Mouse (Mus musculus) C2C12 (cell line): ENCODE measurements at regions not wholly inside any gene's neighbourhood (a gene's known extent, or its start where the extent isn't known, plus 50 kb on each side); places are given as distances from the start of the nearest gene placed in this dataset.

Experiments
- H3K27me3 ChIP-seq: one replicate; pipeline ENCODE4 v1.6.1; 2011; ENCODE audit not compliant: control insufficient read depth, insufficient read depth, insufficient read length
- H3K36me3 ChIP-seq: one replicate; pipeline ENCODE4 v1.6.1; 2011; ENCODE audit not compliant: control insufficient read depth, insufficient read depth
- H3K4me3 ChIP-seq: one replicate; pipeline ENCODE4 v1.5.1; 2011; ENCODE audit warnings: mild to moderate bottlenecking, control low read depth; ENCODE audit not compliant: poor library complexity, insufficient read depth, severe bottlenecking
- H3K79me2 ChIP-seq: one replicate; pipeline ENCODE4 v1.6.1; 2011; ENCODE audit not compliant: control insufficient read depth, insufficient read depth
- H3K79me3 ChIP-seq: one replicate; pipeline ENCODE4 v1.6.1; 2011; ENCODE audit warnings: low read depth, control low read depth
- H3ac ChIP-seq: one replicate; pipeline ENCODE3; 2011; ENCODE audit warnings: low read depth; ENCODE audit not compliant: control insufficient read depth, insufficient read length
- CEBPB ChIP-seq: IDR thresholded peaks from one replicate; pipeline ENCODE4 v1.6.1; 2011; ENCODE audit warnings: low read depth, mild to moderate bottlenecking, control low read depth, moderate library complexity
- CTCF ChIP-seq: IDR thresholded peaks from one replicate; pipeline ENCODE4 v1.5.1; 2011; ENCODE audit not compliant: control insufficient read depth, insufficient read depth, insufficient read length
- FOSL1 ChIP-seq: IDR thresholded peaks from one replicate; pipeline ENCODE4 v1.8.0; 2011; ENCODE audit warnings: mild to moderate bottlenecking, low read length; ENCODE audit not compliant: poor library complexity, insufficient read depth, severe bottlenecking
- MAX ChIP-seq: IDR thresholded peaks from one replicate; pipeline ENCODE4 v1.6.1; 2011; ENCODE audit warnings: mild to moderate bottlenecking, control low read depth
- MYOD1 ChIP-seq: IDR thresholded peaks from one replicate; pipeline ENCODE4 v1.6.1; 2011; ENCODE audit warnings: low read depth; ENCODE audit not compliant: control insufficient read depth, insufficient read length
- MYOG ChIP-seq: IDR thresholded peaks from one replicate; pipeline ENCODE4 v1.6.1; 2011; ENCODE audit not compliant: control insufficient read depth, insufficient read length; ENCODE audit errors: extremely low read depth
- USF1 ChIP-seq: IDR thresholded peaks from one replicate; pipeline ENCODE4 v1.6.1; 2011; ENCODE audit warnings: low read depth, mild to moderate bottlenecking, control low read depth, moderate library complexity

DNA sequence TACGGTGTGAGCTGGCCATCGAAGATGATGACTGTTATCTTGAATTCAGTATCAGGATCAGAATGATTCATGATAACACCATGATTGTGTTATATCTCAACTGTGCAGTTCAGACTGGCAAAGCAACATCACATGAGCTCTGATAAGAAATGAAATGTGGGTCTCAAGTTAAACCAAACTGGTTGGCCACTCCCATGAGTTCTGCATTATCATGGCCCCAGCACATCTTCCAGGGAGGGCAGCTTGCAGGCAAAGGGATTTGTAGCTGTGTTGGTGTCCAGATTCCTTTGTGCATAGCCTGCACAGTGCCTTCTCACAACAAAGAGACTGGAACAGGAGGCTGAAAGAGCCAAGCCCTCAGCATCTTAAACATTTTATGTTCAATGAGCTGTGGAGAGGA, 736.7 kb upstream of the Sox9 start:
- Histone ChIP-seq H3K27me3 (no peaks in the 10 kb centered on the region), H3ac (no peak overlapping the region), H3K79me2 (no peaks in the 10 kb centered on the region), H3K36me3 (no peaks in the 10 kb centered on the region), H3K4me3 (no peak overlapping the region), H3K79me3 (no peaks in the 10 kb centered on the region)
- no peak for TF ChIP-seq FOSL1
- TF ChIP-seq MYOD1 = no peak
- TF ChIP-seq CEBPB = no peak
- no peak for TF ChIP-seq MAX
- no peak for TF ChIP-seq CTCF
- TF ChIP-seq MYOG = no peak
- TF ChIP-seq USF1 = no peak

DNA sequence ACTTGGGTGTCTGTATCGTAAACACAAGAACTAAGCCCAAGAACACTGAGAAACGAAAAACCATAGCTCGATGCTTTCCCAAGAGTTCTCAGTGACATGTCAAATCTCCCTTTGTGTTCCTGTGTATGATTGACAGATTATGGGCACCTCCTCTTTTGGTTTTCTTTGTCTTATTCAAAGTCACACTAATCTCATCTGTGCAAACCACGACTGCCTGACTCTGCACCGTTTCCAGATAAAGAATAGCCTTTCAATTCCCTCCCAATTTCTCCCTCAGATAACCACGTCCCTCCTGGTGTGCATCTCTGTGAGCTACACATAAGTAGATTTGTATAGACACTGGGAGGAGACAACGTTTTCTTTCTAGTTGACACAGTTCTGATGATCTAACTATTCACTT, 731.7 kb upstream of the Sox9 start:
- Histone ChIP-seq H3K79me3 (no peaks in the 10 kb centered on the region), H3ac (no peak overlapping the region), H3K4me3 (no peak overlapping the region), H3K27me3 (no peaks in the 10 kb centered on the region), H3K79me2 (no peaks in the 10 kb centered on the region), H3K36me3 (no peaks in the 10 kb centered on the region)
- TF ChIP-seq MAX = no peak
- no peak for TF ChIP-seq FOSL1
- TF ChIP-seq MYOG = no peak
- TF ChIP-seq MYOD1 = no peak
- TF ChIP-seq CTCF = no peak
- no peak for TF ChIP-seq USF1
- TF ChIP-seq CEBPB = no peak

DNA sequence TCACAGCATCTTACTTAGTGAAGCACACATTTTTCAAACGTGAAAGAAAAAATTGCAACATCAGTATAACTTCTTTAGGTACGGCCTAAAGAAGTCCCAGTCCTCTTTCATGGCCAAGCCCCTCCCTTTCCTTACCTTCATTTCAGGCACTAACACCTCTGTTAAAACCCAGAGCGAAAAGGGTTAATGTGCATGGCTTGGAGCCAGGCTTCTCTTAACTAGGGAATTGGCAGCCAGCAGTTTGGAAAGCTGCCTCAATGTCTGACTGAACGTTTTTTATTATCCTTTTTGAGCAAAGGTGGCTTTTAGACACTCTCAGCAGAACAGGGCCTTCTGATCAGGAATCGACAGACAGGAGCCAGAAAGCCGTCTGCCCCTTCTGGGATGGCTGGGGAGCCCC, 726.4 kb upstream of the Sox9 start:
- Histone ChIP-seq H3K79me2 (no peaks in the 10 kb centered on the region), H3K79me3 (no peaks in the 10 kb centered on the region), H3K27me3 (no peaks in the 10 kb centered on the region), H3ac (no peak overlapping the region), H3K4me3 (no peak overlapping the region), H3K36me3 (no peaks in the 10 kb centered on the region)
- TF ChIP-seq CTCF = no peak
- no peak for TF ChIP-seq FOSL1
- no peak for TF ChIP-seq CEBPB
- TF ChIP-seq USF1 = no peak
- no peak for TF ChIP-seq MYOG
- no peak for TF ChIP-seq MYOD1
- no peak for TF ChIP-seq MAX

DNA sequence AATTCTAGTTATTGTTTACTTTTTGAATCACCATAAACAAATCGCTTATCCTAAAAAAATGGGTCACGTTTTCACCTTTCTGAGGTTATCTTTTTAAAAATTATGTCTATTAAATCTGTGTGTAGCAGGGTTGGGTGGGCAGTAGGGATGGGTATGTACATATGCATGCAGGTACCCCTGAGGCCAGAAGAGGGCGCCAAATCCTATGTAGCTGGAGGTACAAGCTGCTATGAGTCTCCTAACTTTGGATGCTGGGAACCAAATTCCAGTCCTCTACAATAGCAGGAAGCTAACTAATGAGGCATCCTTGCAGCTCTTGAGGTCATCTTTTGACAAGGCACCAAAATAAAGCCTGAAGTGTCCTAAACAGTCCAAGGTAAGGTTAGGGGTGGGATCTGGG, 714.8 kb upstream of the Sox9 start:
- Histone ChIP-seq H3K4me3 (no peak overlapping the region), H3K36me3 (no peaks in the 10 kb centered on the region), H3K79me2 (no peaks in the 10 kb centered on the region), H3ac (no peak overlapping the region), H3K79me3 (no peaks in the 10 kb centered on the region), H3K27me3 (no peaks in the 10 kb centered on the region)
- TF ChIP-seq USF1 = no peak
- no peak for TF ChIP-seq FOSL1
- TF ChIP-seq CEBPB = no peak
- no peak for TF ChIP-seq CTCF
- TF ChIP-seq MYOD1 = no peak
- no peak for TF ChIP-seq MAX
- TF ChIP-seq MYOG = no peak

DNA sequence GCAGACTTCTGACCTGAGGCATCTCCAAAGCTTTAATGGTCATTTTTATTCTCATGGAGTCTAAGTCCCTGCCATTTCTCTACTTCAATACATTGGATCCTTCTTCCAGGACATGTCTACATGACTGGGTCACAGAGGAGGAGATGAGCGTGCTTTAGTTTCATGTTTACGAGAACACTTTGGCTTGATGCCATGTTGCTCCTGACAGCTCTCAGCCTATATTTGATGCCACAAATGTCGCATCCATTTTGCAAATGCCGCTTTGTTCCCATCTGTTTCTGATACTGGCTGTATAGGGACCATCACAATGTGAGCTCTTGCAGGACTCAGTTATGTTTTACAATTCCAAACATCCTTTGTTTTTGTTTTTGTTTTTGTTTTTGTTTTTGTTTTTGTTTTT, 713.2 kb upstream of the Sox9 start:
- H3ac ChIP-seq = no peak overlapping the region

DNA sequence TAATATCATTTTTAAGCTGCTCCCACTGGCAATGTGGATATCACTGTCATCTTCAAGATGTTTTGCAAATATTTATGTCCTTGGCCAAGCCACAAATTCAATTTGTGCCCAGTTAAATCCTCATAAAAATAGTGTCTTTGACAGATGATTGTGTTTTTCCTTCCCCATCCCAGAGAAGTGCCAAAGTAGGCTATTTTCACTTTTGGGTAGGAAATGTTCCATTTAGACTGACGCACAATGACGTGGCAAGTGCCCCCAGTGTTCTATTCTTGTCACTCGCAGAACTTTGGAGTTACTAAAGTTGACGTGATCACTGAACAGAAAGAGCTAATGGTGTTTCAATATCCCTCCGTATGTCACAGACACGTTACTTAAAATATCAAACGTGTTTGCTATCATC, 710.5 kb upstream of the Sox9 start:
- no peaks in the 10 kb centered on the region for H3K79me3 ChIP-seq
- no peaks in the 10 kb centered on the region for H3K79me2 ChIP-seq
- H3K27me3 ChIP-seq = no peaks in the 10 kb centered on the region
- no peak overlapping the region for H3K4me3 ChIP-seq
- TF ChIP-seq MYOG (no peak), FOSL1 (no peak), MAX (no peak)
- H3K36me3 ChIP-seq = no peaks in the 10 kb centered on the region
- no peak overlapping the region for H3ac ChIP-seq

More for the DNA sequence above, 713.2 kb upstream of the Sox9 start:
- Histone ChIP-seq H3K79me2 (no peaks in the 10 kb centered on the region), H3K27me3 (no peaks in the 10 kb centered on the region), H3K4me3 (no peak overlapping the region), H3K36me3 (no peaks in the 10 kb centered on the region), H3K79me3 (no peaks in the 10 kb centered on the region)
- TF ChIP-seq CTCF (no peak), MYOG (no peak), USF1 (no peak), CEBPB (no peak), MAX (no peak), MYOD1 (no peak), FOSL1 (no peak)
